Mouse (Mus musculus): ENCODE measurements around the gene Emilin2.

GRCm38 (mm10) chr17:71285929-71286328, 25.8 kb downstream of the Emilin2 start:
- no peak for TF ChIP-seq TAL1 (IDR thresholded peaks at IDR 0.05; ENCODE audit: low read length)
- TF ChIP-seq GATA1 (IDR thresholded peaks at IDR 0.05; ENCODE audit: low read length), result no peak
